Mouse (Mus musculus) cerebellum, adult 11-12 months (tissue): ENCODE measurements around the gene Acp6.
"Not testable (repeated sequence)": the region's sequence is repeated elsewhere in the genome, so short reads cannot be mapped to it uniquely, and the experiment has no call there.

Source experiments
- DNase-seq: peaks from one replicate; pipeline ENCODE4 v3.0.0; 2022

Gene Acp6

GRCm38 (mm10) chr3:97158611-97159508 is at the start of gene Acp6:
Gene Acp6, plus strand, starts transcription at chr3:97158777.
- peak; percentile 88 for DNase-seq

DNA sequence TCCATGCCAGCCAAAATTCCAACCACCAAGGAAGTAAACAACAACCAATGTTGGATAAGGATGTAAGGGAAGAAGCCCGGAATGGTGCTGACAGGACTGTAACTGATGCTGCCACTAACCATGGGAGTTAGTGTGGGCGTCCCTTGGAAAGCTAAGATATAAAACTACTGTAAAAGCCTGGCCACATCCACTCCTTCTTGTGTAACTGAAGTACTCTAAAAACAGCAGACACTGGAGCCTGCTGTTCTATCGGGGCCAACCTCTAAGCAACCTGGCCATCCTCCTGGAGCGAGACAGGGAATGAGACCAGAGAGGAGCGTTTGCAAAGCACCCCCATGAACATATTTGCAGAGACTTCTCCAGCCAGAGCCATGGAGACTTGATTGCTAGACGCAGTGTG is 41.1 kb upstream of the Acp6 start:
- DNase-seq = no peak

GRCm38 (mm10) chr3:97118313-97118712 is 40.3 kb upstream of the Acp6 start:
- no peak for DNase-seq

- no peak for DNase-seq
Measured at GRCm38 (mm10) chr3:97124193-97124592, 34.4 kb upstream of the Acp6 start.

GRCm38 (mm10) chr3:97129410-97129809 is 29.2 kb upstream of the Acp6 start:
- no peak for DNase-seq

DNA sequence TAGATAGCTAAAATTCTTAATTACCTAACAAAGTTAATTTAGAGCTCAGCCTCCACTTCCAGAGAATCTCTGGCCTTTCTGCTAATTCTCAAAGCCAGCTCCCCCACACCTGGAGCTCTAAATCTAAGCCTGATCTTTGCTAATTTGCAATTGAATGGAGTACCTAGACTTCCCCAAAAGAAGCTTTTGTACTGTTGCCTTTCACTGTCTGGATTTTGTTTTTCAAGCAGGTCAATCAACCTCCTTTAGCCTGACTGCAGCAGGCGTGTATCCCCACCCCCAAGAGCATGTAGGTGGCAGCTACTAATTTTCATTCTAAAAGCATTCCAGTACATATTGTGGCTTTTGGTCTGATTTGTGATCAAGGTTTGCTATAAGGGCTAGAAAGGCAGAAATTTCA is 20.9 kb upstream of the Acp6 start:
- DNase-seq = not testable (repeated sequence)

- DNase-seq = no peak
Measured at GRCm38 (mm10) chr3:97151092-97151491, 7.5 kb upstream of the Acp6 start.

DNA sequence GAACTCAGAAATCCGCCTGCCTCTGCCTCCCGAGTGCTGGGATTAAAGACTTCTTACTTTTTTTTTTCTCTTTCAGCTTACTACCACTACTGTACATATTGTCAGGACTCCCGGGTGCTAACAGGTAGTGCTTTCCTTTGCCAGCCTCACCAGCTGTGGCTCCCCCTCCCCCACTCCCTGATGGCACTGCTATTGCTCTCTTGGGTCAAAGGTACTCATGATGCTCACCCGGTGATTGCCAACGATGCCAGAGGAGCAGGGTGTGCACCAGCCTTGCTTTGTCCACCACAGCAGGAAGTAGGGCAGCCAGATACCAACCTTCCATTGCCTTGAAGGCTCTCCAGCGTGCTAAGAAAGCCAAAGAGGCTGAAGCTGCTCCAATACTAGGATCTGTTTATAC is 2.1 kb upstream of the Acp6 start:
- peak; percentile 50 for DNase-seq

DNA sequence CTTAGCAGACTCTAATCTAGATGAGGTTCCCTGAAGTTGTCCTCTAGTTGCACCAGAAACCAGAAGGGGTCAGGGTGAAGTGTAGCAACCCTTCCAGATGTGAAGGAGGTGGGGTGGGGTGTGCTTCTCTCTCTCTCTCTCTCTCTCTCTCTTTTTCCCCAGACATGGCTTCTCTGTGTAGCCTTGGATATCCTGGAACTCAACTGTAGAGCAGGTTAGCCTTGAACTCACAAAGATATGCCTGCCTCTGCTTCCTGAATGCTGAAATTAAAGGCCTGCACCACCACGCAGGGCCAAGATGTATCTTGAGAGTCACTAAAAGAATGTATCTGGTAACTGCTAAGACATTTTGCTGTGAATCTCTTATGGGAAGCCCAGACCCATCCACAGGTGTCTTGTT is 1.3 kb upstream of the Acp6 start:
- DNase-seq = peak; percentile 21

DNA sequence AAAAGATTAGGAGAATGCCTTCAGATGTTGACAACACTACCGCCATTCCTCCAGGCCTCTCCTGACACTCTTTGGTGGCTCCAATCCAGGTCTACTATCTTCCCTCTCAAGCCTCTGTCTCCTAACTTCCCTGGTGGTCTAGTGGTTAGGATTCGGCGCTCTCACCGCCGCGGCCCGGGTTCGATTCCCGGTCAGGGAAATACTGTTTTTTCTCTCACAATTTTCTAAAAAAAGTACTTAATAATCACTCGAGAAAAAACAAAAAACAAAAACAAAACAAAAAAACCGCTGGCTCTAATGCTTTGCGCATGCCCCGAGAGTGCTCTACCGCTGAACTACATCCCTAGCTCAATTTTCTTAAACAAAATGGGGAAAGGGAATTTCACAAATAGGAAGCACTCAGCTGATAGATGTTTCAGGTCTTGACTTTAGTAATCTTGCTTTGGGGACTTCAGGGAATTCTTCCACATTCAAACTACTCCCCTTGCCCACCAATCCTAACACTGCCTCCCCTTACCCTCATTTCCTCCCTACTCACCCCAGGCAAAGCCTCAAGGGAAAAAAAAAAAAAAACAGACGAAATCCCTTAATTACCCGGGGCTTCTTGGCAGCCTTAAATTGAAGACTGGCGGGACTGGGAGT is 498 bp upstream of the Acp6 start:
- DNase-seq = peak; percentile 84

- no peak for DNase-seq
Measured at GRCm38 (mm10) chr3:97159509-97159850, 903 bp downstream of the Acp6 start.

- DNase-seq = no peak
Measured at GRCm38 (mm10) chr3:97159986-97160385, 1.4 kb downstream of the Acp6 start.

GRCm38 (mm10) chr3:97160908-97161307 is 2.3 kb downstream of the Acp6 start:
- DNase-seq = peak; percentile 26

DNA sequence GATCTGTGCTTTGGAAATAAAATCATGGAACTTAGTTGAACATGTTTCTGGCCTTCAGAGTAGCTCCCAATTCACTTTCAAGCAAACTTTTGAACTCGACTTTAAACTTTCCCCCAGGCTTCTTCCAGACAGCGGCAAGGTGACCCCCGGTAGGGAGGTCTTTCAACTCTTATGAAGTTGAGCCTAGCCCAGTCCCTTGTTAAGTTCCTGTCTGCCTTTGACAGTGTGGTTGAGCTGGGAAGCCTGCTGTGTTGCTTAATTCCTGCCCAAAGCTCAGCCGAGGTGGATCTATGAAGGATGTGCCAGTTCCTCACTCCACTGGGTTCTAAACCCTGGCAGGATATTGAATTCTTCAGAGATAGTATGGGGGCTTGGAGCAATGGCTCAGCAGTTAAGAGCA is 3.2 kb downstream of the Acp6 start:
- DNase-seq = no peak

DNA sequence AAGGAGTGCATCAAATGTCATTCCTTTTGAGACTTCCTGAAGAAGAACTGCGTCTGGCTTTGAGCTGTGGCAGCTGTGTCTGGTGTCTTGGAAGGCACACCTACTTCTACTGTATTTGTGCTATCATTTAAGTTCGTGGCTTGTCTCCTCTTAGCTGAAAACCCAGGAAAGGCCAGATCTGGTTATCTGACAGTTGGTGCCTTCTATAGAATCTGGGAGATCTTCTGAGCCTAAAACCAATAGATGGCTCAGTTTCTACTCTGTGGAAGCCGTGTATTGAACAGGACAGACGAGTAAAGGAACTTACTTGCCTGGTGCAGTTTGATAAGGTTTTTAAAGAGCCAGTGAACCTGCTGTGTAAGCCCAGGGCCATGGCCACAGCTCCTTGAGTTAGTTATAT is 5.9 kb downstream of the Acp6 start:
- DNase-seq = no peak

DNA sequence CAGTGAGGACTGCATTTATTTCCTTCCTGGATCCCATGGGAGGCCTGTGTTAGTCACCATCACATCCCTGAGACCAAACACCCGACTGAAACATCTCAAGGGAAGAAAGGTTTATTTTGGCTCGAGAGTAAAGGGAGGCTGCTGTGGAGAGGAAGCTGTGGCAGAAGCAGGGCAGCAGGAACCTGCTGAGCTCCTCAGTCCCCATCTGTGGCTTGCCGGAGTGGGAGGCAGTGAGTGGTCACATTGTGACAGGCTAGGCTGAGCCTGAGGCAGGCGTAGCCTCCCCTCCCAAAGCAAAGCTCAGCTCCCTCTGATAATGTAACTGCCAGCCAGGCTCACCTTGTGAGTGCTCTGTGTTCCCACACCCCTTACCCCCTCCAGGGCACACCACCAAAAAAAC is 8.5 kb downstream of the Acp6 start:
- DNase-seq = no peak

- no peak for DNase-seq
Measured at GRCm38 (mm10) chr3:97171531-97171930, 13.0 kb downstream of the Acp6 start.

DNA sequence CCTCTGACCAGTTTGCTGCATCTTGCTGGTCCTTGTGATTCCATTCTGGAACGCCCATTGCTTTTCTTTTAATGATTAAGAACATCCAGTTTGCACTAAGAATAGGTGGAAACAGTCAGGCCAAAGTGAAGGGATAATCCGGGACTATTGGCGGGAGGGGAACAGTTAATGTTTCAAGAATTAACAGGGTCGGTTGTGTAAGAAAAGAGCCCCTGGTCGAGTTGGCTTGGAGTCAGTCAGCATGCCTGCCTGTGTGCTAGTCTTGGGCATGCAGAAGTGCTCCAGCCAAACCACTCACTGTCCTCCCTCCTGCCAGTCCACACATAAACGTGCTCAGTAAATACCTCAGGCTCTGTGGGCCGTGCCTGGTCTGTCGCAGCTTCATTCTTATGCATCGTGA is 13.7 kb downstream of the Acp6 start:
- no peak for DNase-seq

- DNase-seq = no peak
Measured at GRCm38 (mm10) chr3:97172632-97173031, 14.1 kb downstream of the Acp6 start.

DNA sequence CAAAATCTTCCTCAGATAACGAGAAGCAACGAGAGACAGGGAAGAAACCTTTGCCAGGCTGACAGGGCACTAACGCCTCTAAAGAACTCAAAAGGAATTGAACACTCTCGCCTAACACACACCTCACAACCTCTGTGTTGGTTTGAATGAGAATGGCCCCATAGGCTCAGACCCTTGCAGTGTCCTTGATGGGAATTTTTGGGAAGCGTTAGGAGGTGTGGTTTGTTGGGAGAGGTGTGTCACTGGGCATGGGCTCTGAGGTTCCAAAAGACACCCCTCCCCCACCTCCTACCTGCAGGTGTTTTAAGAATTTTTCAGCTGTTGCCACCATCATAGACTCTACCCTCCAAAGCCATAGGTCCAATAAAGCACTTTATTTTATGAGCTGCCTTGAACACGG is 20.3 kb downstream of the Acp6 start:
- DNase-seq = no peak

DNA sequence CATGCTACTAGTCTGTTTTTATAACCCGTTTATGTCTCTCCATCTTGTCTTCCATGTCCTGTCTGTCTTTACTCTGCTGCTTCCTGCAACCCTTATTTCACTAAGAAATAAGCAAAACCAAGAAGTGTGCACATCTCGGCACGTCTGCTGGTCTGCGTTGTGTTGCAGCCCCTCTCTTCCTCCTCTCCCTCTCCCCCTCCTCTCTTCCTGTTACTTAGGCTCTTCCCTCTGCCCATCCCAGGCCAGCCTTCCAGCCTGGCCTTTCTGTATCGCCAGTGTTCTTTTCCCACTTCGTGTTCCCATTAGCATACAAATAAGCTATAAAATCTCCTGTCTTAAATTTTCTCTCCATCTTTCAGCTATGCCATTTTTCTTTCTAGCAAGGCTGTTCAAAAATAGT is 21.9 kb downstream of the Acp6 start:
- no peak for DNase-seq

GRCm38 (mm10) chr3:97183810-97184209 is 25.2 kb downstream of the Acp6 start:
- DNase-seq = no peak

GRCm38 (mm10) chr3:97185098-97185860 is 26.7 kb downstream of the Acp6 start:
- peak; percentile 49 for DNase-seq

DNA sequence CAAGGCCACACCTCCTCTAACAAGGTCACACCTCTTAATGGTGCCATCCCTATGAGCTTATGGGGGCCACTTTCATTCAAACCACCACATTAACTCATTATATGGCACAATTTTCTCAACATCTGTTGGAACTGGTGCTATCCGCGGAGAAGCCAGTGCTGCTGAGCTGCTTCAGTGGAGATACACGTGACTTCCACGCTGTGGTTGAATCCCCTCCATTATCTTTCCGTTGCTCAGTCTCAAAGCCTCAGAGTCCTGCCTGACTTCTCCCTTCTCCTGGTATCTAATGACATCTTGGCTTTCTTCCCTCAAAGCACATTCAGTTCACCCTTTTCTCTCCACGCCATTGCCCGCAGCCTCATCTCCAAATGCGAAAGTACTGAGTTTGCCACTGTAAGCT is 38.0 kb downstream of the Acp6 start:
- no peak for DNase-seq
